Mouse (Mus musculus): Measurements from ENCODE around the gene Slc25a51. TPM values are rescaled to one million over a fixed set of nuclear protein-coding genes. Genes with fewer than 3 reads are reported as not detected.
"Not testable (repeated sequence)": the region's sequence is repeated elsewhere in the genome, so short reads cannot be mapped to it uniquely, and the experiment has no call there.

Gene Slc25a51
- polyA plus RNA-seq, 1 experiment from 2014 or later = 84.5 TPM

GRCm38 (mm10) chr4:45393658-45394057 is 14.9 kb downstream of the Slc25a51 start:
- no peak overlapping the region for H3K4me2 ChIP-seq (ENCODE audit: low read length)
- H3K9me3 ChIP-seq (ENCODE audit: control insufficient read depth, low read length) = no peaks in the 10 kb centered on the region
- no peak overlapping the region for H3K4me3 ChIP-seq (replicated peaks; ENCODE audit: low read length)
- no peaks in the 10 kb centered on the region for H3K27me3 ChIP-seq (replicated peaks; ENCODE audit: control insufficient read depth, insufficient read depth, low read length)
- no peak overlapping the region for H3K9ac ChIP-seq (replicated peaks; ENCODE audit: low read depth, low read length)
- peaks cover 9% of the 10 kb centered on the region; the same call in 1 of the 2 replicates for H3K36me3 ChIP-seq (ENCODE audit: control insufficient read depth, insufficient read depth)
- no peaks in the 10 kb centered on the region for H3K4me1 ChIP-seq (replicated peaks; ENCODE audit: control insufficient read depth, insufficient read depth, low read length)
- WGBS = 79% methylated on average over 5 of the region's 5 CpGs
- ATAC-seq = no peak
- H3K27ac ChIP-seq (ENCODE audit: low read length) = no peak overlapping the region

- WGBS = 81% methylated on average over 8 of the region's 8 CpGs
- Histone ChIP-seq H3K9me3 (ENCODE audit: control insufficient read depth, low read length) (no peaks in the 10 kb centered on the region), H3K27me3 (replicated peaks; ENCODE audit: control insufficient read depth, insufficient read depth, low read length) (no peaks in the 10 kb centered on the region), H3K4me3 (replicated peaks; ENCODE audit: low read length) (no peak overlapping the region), H3K4me2 (ENCODE audit: low read length) (no peak overlapping the region), H3K4me1 (replicated peaks; ENCODE audit: control insufficient read depth, insufficient read depth, low read length) (no peaks in the 10 kb centered on the region), H3K9ac (replicated peaks; ENCODE audit: low read depth, low read length) (no peak overlapping the region), H3K36me3 (ENCODE audit: control insufficient read depth, insufficient read depth) (peaks cover 6% of the 10 kb centered on the region; the same call in 1 of the 2 replicates), H3K27ac (ENCODE audit: low read length) (no peak overlapping the region)
- no peak for ATAC-seq
Measured at GRCm38 (mm10) chr4:45392994-45393393, 15.6 kb downstream of the Slc25a51 start.

GRCm38 (mm10) chr4:45392572-45392971 is 16.0 kb downstream of the Slc25a51 start:
- WGBS = 77% methylated on average over 11 of the region's 11 CpGs
- Histone ChIP-seq H3K4me3 (replicated peaks; ENCODE audit: low read length) (no peak overlapping the region), H3K9ac (replicated peaks; ENCODE audit: low read depth, low read length) (no peak overlapping the region), H3K9me3 (ENCODE audit: control insufficient read depth, low read length) (no peaks in the 10 kb centered on the region), H3K27ac (ENCODE audit: low read length) (no peak overlapping the region), H3K4me2 (ENCODE audit: low read length) (no peak overlapping the region), H3K27me3 (replicated peaks; ENCODE audit: control insufficient read depth, insufficient read depth, low read length) (no peaks in the 10 kb centered on the region), H3K36me3 (ENCODE audit: control insufficient read depth, insufficient read depth) (peaks cover 5% of the 10 kb centered on the region; the same call in 1 of the 2 replicates), H3K4me1 (replicated peaks; ENCODE audit: control insufficient read depth, insufficient read depth, low read length) (no peaks in the 10 kb centered on the region)
- no peak for ATAC-seq

- peaks cover 3% of the 10 kb centered on the region; the same call in 1 of the 2 replicates for H3K36me3 ChIP-seq (ENCODE audit: control insufficient read depth, insufficient read depth)
- H3K9me3 ChIP-seq (ENCODE audit: control insufficient read depth, low read length) = no peaks in the 10 kb centered on the region
- 76% methylated on average over 4 of the region's 4 CpGs for WGBS
- no peak overlapping the region for H3K27ac ChIP-seq (ENCODE audit: low read length)
- H3K9ac ChIP-seq (replicated peaks; ENCODE audit: low read depth, low read length) = no peak overlapping the region
- H3K27me3 ChIP-seq (replicated peaks; ENCODE audit: control insufficient read depth, insufficient read depth, low read length) = no peaks in the 10 kb centered on the region
- H3K4me2 ChIP-seq (ENCODE audit: low read length) = no peak overlapping the region
- H3K4me3 ChIP-seq (replicated peaks; ENCODE audit: low read length) = no peak overlapping the region
- ATAC-seq = no peak
- H3K4me1 ChIP-seq (replicated peaks; ENCODE audit: control insufficient read depth, insufficient read depth, low read length) = no peaks in the 10 kb centered on the region
Measured at GRCm38 (mm10) chr4:45392099-45392498, 16.5 kb downstream of the Slc25a51 start.

GRCm38 (mm10) chr4:45387296-45387695 is 21.3 kb downstream of the Slc25a51 start:
- not testable (repeated sequence) for H3K9ac ChIP-seq (replicated peaks; ENCODE audit: low read depth, low read length); H3K27me3 ChIP-seq (replicated peaks; ENCODE audit: control insufficient read depth, insufficient read depth, low read length); H3K4me3 ChIP-seq (replicated peaks; ENCODE audit: low read length); H3K27ac ChIP-seq (ENCODE audit: low read length); H3K4me2 ChIP-seq (ENCODE audit: low read length); ATAC-seq; H3K9me3 ChIP-seq (ENCODE audit: control insufficient read depth, low read length); H3K36me3 ChIP-seq (ENCODE audit: control insufficient read depth, insufficient read depth); H3K4me1 ChIP-seq (replicated peaks; ENCODE audit: control insufficient read depth, insufficient read depth, low read length)
- 93% methylated on average over 5 of the region's 5 CpGs for WGBS

- ATAC-seq; H3K36me3 ChIP-seq (ENCODE audit: control insufficient read depth, insufficient read depth); H3K27ac ChIP-seq (ENCODE audit: low read length); H3K9ac ChIP-seq (replicated peaks; ENCODE audit: low read depth, low read length); H3K4me1 ChIP-seq (replicated peaks; ENCODE audit: control insufficient read depth, insufficient read depth, low read length); H3K9me3 ChIP-seq (ENCODE audit: control insufficient read depth, low read length); H3K4me2 ChIP-seq (ENCODE audit: low read length); H3K27me3 ChIP-seq (replicated peaks; ENCODE audit: control insufficient read depth, insufficient read depth, low read length); H3K4me3 ChIP-seq (replicated peaks; ENCODE audit: low read length): not testable (repeated sequence)
- WGBS = 86% methylated on average over 2 of the region's 2 CpGs
Measured at GRCm38 (mm10) chr4:45382133-45382532, 26.4 kb downstream of the Slc25a51 start.

- 77% methylated on average over 10 of the region's 10 CpGs for WGBS
- not testable (repeated sequence) for H3K4me1 ChIP-seq (replicated peaks; ENCODE audit: control insufficient read depth, insufficient read depth, low read length); H3K27ac ChIP-seq (ENCODE audit: low read length); H3K4me3 ChIP-seq (replicated peaks; ENCODE audit: low read length); H3K36me3 ChIP-seq (ENCODE audit: control insufficient read depth, insufficient read depth); H3K9me3 ChIP-seq (ENCODE audit: control insufficient read depth, low read length); ATAC-seq; H3K9ac ChIP-seq (replicated peaks; ENCODE audit: low read depth, low read length); H3K4me2 ChIP-seq (ENCODE audit: low read length); H3K27me3 ChIP-seq (replicated peaks; ENCODE audit: control insufficient read depth, insufficient read depth, low read length)
Measured at GRCm38 (mm10) chr4:45380903-45381580, 27.5 kb downstream of the Slc25a51 start.

GRCm38 (mm10) chr4:45376573-45376972 is 32.0 kb downstream of the Slc25a51 start:
- Histone ChIP-seq H3K9ac (replicated peaks; ENCODE audit: low read depth, low read length) (no peak overlapping the region), H3K36me3 (ENCODE audit: control insufficient read depth, insufficient read depth) (peaks cover 22% of the 10 kb centered on the region), H3K4me3 (replicated peaks; ENCODE audit: low read length) (no peak overlapping the region), H3K27ac (ENCODE audit: low read length) (no peak overlapping the region), H3K9me3 (ENCODE audit: control insufficient read depth, low read length) (no peaks in the 10 kb centered on the region), H3K4me2 (ENCODE audit: low read length) (no peak overlapping the region), H3K4me1 (replicated peaks; ENCODE audit: control insufficient read depth, insufficient read depth, low read length) (no peaks in the 10 kb centered on the region), H3K27me3 (replicated peaks; ENCODE audit: control insufficient read depth, insufficient read depth, low read length) (no peaks in the 10 kb centered on the region)
- WGBS = 82% methylated on average over 4 of the region's 4 CpGs
- ATAC-seq = no peak

GRCm38 (mm10) chr4:45374879-45375278 is 33.7 kb downstream of the Slc25a51 start:
- H3K4me2 ChIP-seq (ENCODE audit: low read length) = no peak overlapping the region
- H3K9me3 ChIP-seq (ENCODE audit: control insufficient read depth, low read length) = no peaks in the 10 kb centered on the region
- peaks cover 25% of the 10 kb centered on the region for H3K36me3 ChIP-seq (ENCODE audit: control insufficient read depth, insufficient read depth)
- no peaks in the 10 kb centered on the region for H3K4me1 ChIP-seq (replicated peaks; ENCODE audit: control insufficient read depth, insufficient read depth, low read length)
- H3K27me3 ChIP-seq (replicated peaks; ENCODE audit: control insufficient read depth, insufficient read depth, low read length) = no peaks in the 10 kb centered on the region
- H3K4me3 ChIP-seq (replicated peaks; ENCODE audit: low read length) = no peak overlapping the region
- no peak for ATAC-seq
- no peak overlapping the region for H3K27ac ChIP-seq (ENCODE audit: low read length)
- H3K9ac ChIP-seq (replicated peaks; ENCODE audit: low read depth, low read length) = no peak overlapping the region
- WGBS = 90% methylated on average over 5 of the region's 5 CpGs

GRCm38 (mm10) chr4:45371261-45371660 is 37.3 kb downstream of the Slc25a51 start:
- H3K4me1 ChIP-seq (replicated peaks; ENCODE audit: control insufficient read depth, insufficient read depth, low read length) = no peaks in the 10 kb centered on the region
- H3K27me3 ChIP-seq (replicated peaks; ENCODE audit: control insufficient read depth, insufficient read depth, low read length) = no peaks in the 10 kb centered on the region
- H3K4me2 ChIP-seq (ENCODE audit: low read length) = no peak overlapping the region
- H3K9me3 ChIP-seq (ENCODE audit: control insufficient read depth, low read length) = no peaks in the 10 kb centered on the region
- no peak overlapping the region for H3K4me3 ChIP-seq (replicated peaks; ENCODE audit: low read length)
- no peak overlapping the region for H3K27ac ChIP-seq (ENCODE audit: low read length)
- H3K9ac ChIP-seq (replicated peaks; ENCODE audit: low read depth, low read length) = no peak overlapping the region
- H3K36me3 ChIP-seq (ENCODE audit: control insufficient read depth, insufficient read depth) = peaks cover 19% of the 10 kb centered on the region
- ATAC-seq = no peak
- WGBS = 87% methylated on average over 3 of the region's 3 CpGs
